Mouse (Mus musculus): ENCODE data around the gene Myo1c.

The Myo1c gene

GRCm38 (mm10) chr11:75649155-75649561 is 1.1 kb upstream of the Myo1c start:
- no peak for ATAC-seq (ENCODE audit: low TSS enrichment)

GRCm38 (mm10) chr11:75650958-75651425 is 688 bp downstream of the Myo1c start:
- no peak for ATAC-seq (ENCODE audit: low TSS enrichment)

GRCm38 (mm10) chr11:75651426-75652221 is 1.3 kb downstream of the Myo1c start:
- peak; percentile 25 for ATAC-seq (ENCODE audit: low TSS enrichment)

- ATAC-seq (ENCODE audit: low TSS enrichment) = peak; percentile 2; the same call in 1 of the 2 replicates
Observed at GRCm38 (mm10) chr11:75652222-75652941, 2.1 kb downstream of the Myo1c start.

- ATAC-seq (ENCODE audit: low TSS enrichment) = no peak
Observed at GRCm38 (mm10) chr11:75652942-75653684, 2.8 kb downstream of the Myo1c start.

GRCm38 (mm10) chr11:75653781-75654470 is 3.6 kb downstream of the Myo1c start:
- no peak for ATAC-seq (ENCODE audit: low TSS enrichment)

GRCm38 (mm10) chr11:75654471-75655390 is 4.4 kb downstream of the Myo1c start:
- ATAC-seq (ENCODE audit: low TSS enrichment) = no peak

- ATAC-seq (ENCODE audit: low TSS enrichment) = peak; percentile 25; the same call in 1 of the 2 replicates
Observed at GRCm38 (mm10) chr11:75655621-75656545, 5.6 kb downstream of the Myo1c start.

GRCm38 (mm10) chr11:75656621-75657590 is 6.6 kb downstream of the Myo1c start:
- no peak for ATAC-seq (ENCODE audit: low TSS enrichment)

- no peak for ATAC-seq (ENCODE audit: low TSS enrichment)
Observed at GRCm38 (mm10) chr11:75657841-75658240, 7.5 kb downstream of the Myo1c start.

GRCm38 (mm10) chr11:75658311-75658710 is 8.0 kb downstream of the Myo1c start:
- ATAC-seq (ENCODE audit: low TSS enrichment) = no peak

- no peak for ATAC-seq (ENCODE audit: low TSS enrichment)
Observed at GRCm38 (mm10) chr11:75658996-75659750, 8.9 kb downstream of the Myo1c start.

GRCm38 (mm10) chr11:75660081-75660590 is 9.8 kb downstream of the Myo1c start:
- ATAC-seq (ENCODE audit: low TSS enrichment) = no peak

GRCm38 (mm10) chr11:75660941-75661800 is 10.9 kb downstream of the Myo1c start:
- ATAC-seq (ENCODE audit: low TSS enrichment) = peak; percentile 70; the same call in 1 of the 2 replicates

GRCm38 (mm10) chr11:75662131-75662530 is 11.8 kb downstream of the Myo1c start:
- ATAC-seq (ENCODE audit: low TSS enrichment) = no peak

GRCm38 (mm10) chr11:75666296-75666695 is 16.0 kb downstream of the Myo1c start:
- no peak for ATAC-seq (ENCODE audit: low TSS enrichment)

All from frontal cortex, adult (tissue).